Mouse (Mus musculus) megakaryocyte, embryonic 14.5 days (primary cell): Measurements from ENCODE around the gene Jph4.

ENCODE experiments used
- FLI1 ChIP-seq: IDR thresholded peaks from 2 replicates; pipeline ENCODE4 v1.6.1; 2012; ENCODE audit warnings: low read length, inconsistent platforms, mixed read lengths
- GATA1 ChIP-seq: IDR thresholded peaks from 3 replicates; pipeline ENCODE4 v1.6.1; 2012; ENCODE audit warnings: mixed read lengths, low read length, inconsistent platforms, borderline replicate concordance

DNA sequence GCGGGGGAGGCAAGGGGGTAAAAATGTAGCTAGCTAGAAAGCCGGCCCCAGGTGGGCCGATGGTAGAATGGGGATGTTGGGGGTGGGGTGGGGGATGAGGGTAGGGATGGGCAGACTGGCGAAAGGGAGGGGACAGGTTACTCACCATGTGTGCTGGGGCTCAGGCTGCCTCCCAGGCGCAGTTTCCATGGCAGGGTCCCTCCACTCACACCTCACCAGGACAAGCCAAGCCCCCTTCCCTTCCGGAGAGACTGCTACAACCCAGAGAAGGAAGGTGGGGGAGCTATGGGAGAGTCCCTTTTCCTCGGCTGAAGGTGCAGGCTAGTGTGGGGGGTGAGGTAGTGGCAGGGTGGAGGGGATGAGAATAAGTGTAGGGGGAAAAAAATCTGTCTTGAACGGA lies 889 bp downstream of the Jph4 start:
- TF ChIP-seq GATA1 (no peak), FLI1 (no peak)
